Mouse (Mus musculus) small intestine, adult 2 months (tissue): ENCODE measurements around the gene Ppp1r1a.

Source experiments
- CTCF ChIP-seq: fragments of 200-500 bp; IDR thresholded peaks from 2 replicates; pipeline ENCODE4 v1.5.1; 2012; ENCODE audit warnings: low read depth, mild to moderate bottlenecking, control low read depth, inconsistent platforms, low read length, moderate library complexity, mixed read lengths; ENCODE audit not compliant: insufficient replicate concordance, insufficient read length; ENCODE audit errors: extremely low read depth
- POLR2A ChIP-seq: fragments of 200-500 bp; IDR thresholded peaks from 2 replicates; pipeline ENCODE4 v1.6.1; 2012; ENCODE audit warnings: low read depth, mild to moderate bottlenecking, control low read depth, inconsistent platforms, low read length, moderate library complexity

- TF ChIP-seq CTCF (no peak), POLR2A (no peak)
Observed at GRCm38 (mm10) chr15:103498157-103498556, 39.6 kb downstream of the Ppp1r1a start.
